Mouse (Mus musculus): ENCODE measurements at regions not wholly inside any gene's neighbourhood (a gene's known extent, or its start where the extent isn't known, plus 50 kb on each side); places are given as distances from the start of the nearest gene placed in this dataset.

GRCm38 (mm10) chr7:77824261-77824959 lies 913.4 kb downstream of the Ntrk3 start:
- TF ChIP-seq CTCF (IDR thresholded peaks at IDR 0.05; ENCODE audit: low read depth) = no peak
- Histone ChIP-seq H3K9ac (no peak overlapping the region), H3K9me3 (ENCODE audit: low read length) (no peaks in the 10 kb centered on the region), H3K36me3 (ENCODE audit: insufficient read depth) (no peaks in the 10 kb centered on the region), H3K27ac (ENCODE audit: low read depth, low read length) (no peak overlapping the region), H3K4me2 (ENCODE audit: low read depth) (no peak overlapping the region), H3K4me1 (ENCODE audit: insufficient read depth) (no peaks in the 10 kb centered on the region), H3K4me3 (ENCODE audit: low read depth, low read length) (no peak overlapping the region), H3K27me3 (ENCODE audit: insufficient read depth, low read length) (no peaks in the 10 kb centered on the region)
- DNase-seq (peak; percentile 27), ATAC-seq (no peak)
- WGBS = 35% methylated on average over 6 of the region's 6 CpGs

GRCm38 (mm10) chr7:77812052-77812903 lies 925.5 kb downstream of the Ntrk3 start:
- ATAC-seq (peak; percentile 75; the same call in 1 of the 2 replicates), DNase-seq (peak; percentile 32)
- Histone ChIP-seq H3K9me3 (ENCODE audit: low read length) (no peaks in the 10 kb centered on the region), H3K4me3 (ENCODE audit: low read depth, low read length) (no peak overlapping the region), H3K9ac (no peak overlapping the region), H3K27ac (ENCODE audit: low read depth, low read length) (no peak overlapping the region), H3K4me1 (ENCODE audit: insufficient read depth) (no peaks in the 10 kb centered on the region), H3K4me2 (ENCODE audit: low read depth) (no peak overlapping the region), H3K27me3 (ENCODE audit: insufficient read depth, low read length) (no peaks in the 10 kb centered on the region), H3K36me3 (ENCODE audit: insufficient read depth) (no peaks in the 10 kb centered on the region)
- 1% methylated on average over 2 of the region's 2 CpGs for WGBS
- TF ChIP-seq CTCF (IDR thresholded peaks at IDR 0.05; ENCODE audit: low read depth) = no peak

GRCm38 (mm10) chr7:77786801-77787200 lies 951.0 kb downstream of the Ntrk3 start:
- WGBS = 56% methylated on average over 2 of the region's 2 CpGs
- Histone ChIP-seq H3K9ac (no peak overlapping the region), H3K4me3 (ENCODE audit: low read depth, low read length) (no peak overlapping the region), H3K27me3 (ENCODE audit: insufficient read depth, low read length) (no peaks in the 10 kb centered on the region), H3K27ac (ENCODE audit: low read depth, low read length) (no peak overlapping the region), H3K36me3 (ENCODE audit: insufficient read depth) (no peaks in the 10 kb centered on the region), H3K4me1 (ENCODE audit: insufficient read depth) (no peaks in the 10 kb centered on the region), H3K4me2 (ENCODE audit: low read depth) (no peak overlapping the region), H3K9me3 (ENCODE audit: low read length) (no peaks in the 10 kb centered on the region)
- DNase-seq (no peak), ATAC-seq (no peak)
- no peak for TF ChIP-seq CTCF (IDR thresholded peaks at IDR 0.05; ENCODE audit: low read depth)

- no peaks in the 10 kb centered on the region for H3K36me3 ChIP-seq (ENCODE audit: insufficient read depth)
- no peaks in the 10 kb centered on the region for H3K9me3 ChIP-seq (ENCODE audit: low read length)
- peak; percentile 69 for DNase-seq
- ATAC-seq = peak; percentile 89
- peak overlapping the region; percentile 3; the same call in 1 of the 2 replicates for H3K4me3 ChIP-seq (ENCODE audit: low read depth, low read length)
- no peak overlapping the region for H3K9ac ChIP-seq
- H3K27me3 ChIP-seq (ENCODE audit: insufficient read depth, low read length) = no peaks in the 10 kb centered on the region
- no peaks in the 10 kb centered on the region for H3K4me1 ChIP-seq (ENCODE audit: insufficient read depth)
- no peak for TF ChIP-seq CTCF (IDR thresholded peaks at IDR 0.05; ENCODE audit: low read depth)
- WGBS = 35% methylated on average over 11 of the region's 11 CpGs
- peak overlapping the region; percentile 30 for H3K4me2 ChIP-seq (ENCODE audit: low read depth)
- 0 out of 2 replicates have a peak overlapping the region, but pooled peaks have one; percentile 21 for H3K27ac ChIP-seq (ENCODE audit: low read depth, low read length)
Measured at GRCm38 (mm10) chr7:77771711-77772449, 965.9 kb downstream of the Ntrk3 start.

GRCm38 (mm10) chr7:77738996-77739765 lies 998.6 kb downstream of the Ntrk3 start:
- no peaks in the 10 kb centered on the region for H3K9me3 ChIP-seq (ENCODE audit: low read length)
- no peak overlapping the region for H3K27ac ChIP-seq (ENCODE audit: low read depth, low read length)
- DNase-seq (no peak), ATAC-seq (no peak)
- H3K27me3 ChIP-seq (ENCODE audit: insufficient read depth, low read length) = no peaks in the 10 kb centered on the region
- H3K4me2 ChIP-seq (ENCODE audit: low read depth) = no peak overlapping the region
- no peaks in the 10 kb centered on the region for H3K4me1 ChIP-seq (ENCODE audit: insufficient read depth)
- 78% methylated on average over 4 of the region's 4 CpGs for WGBS
- no peaks in the 10 kb centered on the region for H3K36me3 ChIP-seq (ENCODE audit: insufficient read depth)
- no peak overlapping the region for H3K9ac ChIP-seq
- TF ChIP-seq CTCF (IDR thresholded peaks at IDR 0.05; ENCODE audit: low read depth) = no peak
- H3K4me3 ChIP-seq (ENCODE audit: low read depth, low read length) = no peak overlapping the region

Small RNAs in the stretch of these regions (microRNA-seq; reads per million reads assigned to microRNA genes)
- 0 reads per million in 2 experiments for gene Gm44358
